Mouse (Mus musculus) adrenal gland, postnatal 25 days (tissue): ENCODE measurements around the gene Bcr. TPM values are rescaled to one million over a fixed set of nuclear protein-coding genes. Genes with fewer than 3 reads are reported as not detected.

Experiments used
- DNase-seq: peaks from one replicate; pipeline ENCODE4 v3.0.0; 2021; ENCODE audit warnings: mixed read lengths
- total RNA-seq: library from RNA; stranded (reverse); gene quantifications from 2 replicates; pipeline ENCODE4 v1.2.3, GENCODE M21; 2021

Bcr gene
- total RNA-seq, 1 experiment from 2014 or later: 41.0 TPM

GRCm38 (mm10) chr10:75058336-75058735 lies 2.1 kb upstream of the Bcr start:
- DNase-seq: no peak

GRCm38 (mm10) chr10:75058761-75059395 lies 1.5 kb upstream of the Bcr start:
- DNase-seq: no peak

- DNase-seq: peak; percentile 69
These were observed 996 bp upstream of the Bcr start for GRCm38 (mm10) chr10:75059396-75059795.

- DNase-seq: peak; percentile 26
These were observed 447 bp downstream of the Bcr start for GRCm38 (mm10) chr10:75060843-75061235.

GRCm38 (mm10) chr10:75061341-75062188 lies 1.2 kb downstream of the Bcr start:
- peak; percentile 34 for DNase-seq

- no peak for DNase-seq
These were observed 1.8 kb downstream of the Bcr start for GRCm38 (mm10) chr10:75062189-75062561.

GRCm38 (mm10) chr10:75062621-75063020 lies 2.2 kb downstream of the Bcr start:
- no peak for DNase-seq

GRCm38 (mm10) chr10:75063301-75063965 lies 3.0 kb downstream of the Bcr start:
- peak; percentile 26 for DNase-seq

GRCm38 (mm10) chr10:75065691-75066090 lies 5.3 kb downstream of the Bcr start:
- DNase-seq: no peak

- no peak for DNase-seq
These were observed 7.1 kb downstream of the Bcr start for GRCm38 (mm10) chr10:75067446-75067845.

- DNase-seq: no peak
These were observed 7.7 kb downstream of the Bcr start for GRCm38 (mm10) chr10:75068086-75068485.

GRCm38 (mm10) chr10:75068624-75069328 lies 8.4 kb downstream of the Bcr start:
- no peak for DNase-seq

- DNase-seq: peak; percentile 23
These were observed 10.0 kb downstream of the Bcr start for GRCm38 (mm10) chr10:75070281-75070976.

- no peak for DNase-seq
These were observed 15.3 kb downstream of the Bcr start for GRCm38 (mm10) chr10:75075665-75076064.

- DNase-seq: no peak
These were observed 18.1 kb downstream of the Bcr start for GRCm38 (mm10) chr10:75078174-75079128.

- DNase-seq: no peak
These were observed 24.9 kb downstream of the Bcr start for GRCm38 (mm10) chr10:75085330-75085729.

GRCm38 (mm10) chr10:75088471-75088870 lies 28.1 kb downstream of the Bcr start:
- DNase-seq: no peak

- no peak for DNase-seq
These were observed 31.2 kb downstream of the Bcr start for GRCm38 (mm10) chr10:75091478-75092152.

- DNase-seq: no peak
These were observed 33.0 kb downstream of the Bcr start for GRCm38 (mm10) chr10:75093252-75093987.
